Mouse (Mus musculus) stomach, postnatal 0 days (tissue): ENCODE measurements at regions not wholly inside any gene's neighbourhood (a gene's known extent, or its start where the extent isn't known, plus 50 kb on each side); places are given as distances from the start of the nearest gene placed in this dataset.

Experiments
- CTCF ChIP-seq: IDR thresholded peaks from 2 replicates; pipeline ENCODE4 v1.5.1; 2016; ENCODE audit warnings: antibody characterized with exemption, low read depth, mild to moderate bottlenecking, moderate library complexity
- EP300 ChIP-seq: optimal IDR thresholded peaks from 2 replicates; pipeline ENCODE3; 2016; ENCODE audit warnings: antibody characterized with exemption

GRCm38 (mm10) chr8:30289169-30289568 lies 2841.7 kb downstream of the Poteg start:
- no peak for TF ChIP-seq EP300
- TF ChIP-seq CTCF = no peak
